Mouse (Mus musculus) ovary, postnatal 14 days (tissue): ENCODE measurements around the gene Zbtb2.
"Not testable (repeated sequence)": the region's sequence is repeated elsewhere in the genome, so short reads cannot be mapped to it uniquely, and the experiment has no call there.

Experiments used
- DNase-seq: peaks from one replicate; pipeline ENCODE4 v3.0.0; 2022; ENCODE audit warnings: low spot score

The Zbtb2 gene

GRCm38 (mm10) chr10:4387701-4388383 lies at the start of gene Zbtb2:
Zbtb2 (minus strand) TSS chr10:4388108.
- DNase-seq: peak; percentile 34

- no peak for DNase-seq
These were observed 47.5 kb upstream of the Zbtb2 start for GRCm38 (mm10) chr10:4435416-4435815.

GRCm38 (mm10) chr10:4433871-4434270 lies 46.0 kb upstream of the Zbtb2 start:
- not testable (repeated sequence) for DNase-seq

GRCm38 (mm10) chr10:4432996-4433755 lies 45.3 kb upstream of the Zbtb2 start:
- DNase-seq: no peak

- DNase-seq: peak; percentile 88
These were observed 44.4 kb upstream of the Zbtb2 start, which contains the start of the genes Rmnd1 and Armt1 for GRCm38 (mm10) chr10:4432123-4432931. Rmnd1 (minus strand) TSS chr10:4432388. Armt1 (plus strand) TSS chr10:4432467.

- no peak for DNase-seq
These were observed 43.8 kb upstream of the Zbtb2 start for GRCm38 (mm10) chr10:4431746-4432122.

GRCm38 (mm10) chr10:4430826-4431225 lies 42.9 kb upstream of the Zbtb2 start:
- no peak for DNase-seq

- no peak for DNase-seq
These were observed 42.5 kb upstream of the Zbtb2 start for GRCm38 (mm10) chr10:4430399-4430798.

GRCm38 (mm10) chr10:4425245-4425644 lies 37.3 kb upstream of the Zbtb2 start:
- no peak for DNase-seq

- DNase-seq: no peak
These were observed 19.3 kb upstream of the Zbtb2 start for GRCm38 (mm10) chr10:4407191-4407590.

GRCm38 (mm10) chr10:4405511-4405910 lies 17.6 kb upstream of the Zbtb2 start:
- no peak for DNase-seq

GRCm38 (mm10) chr10:4404895-4405491 lies 17.1 kb upstream of the Zbtb2 start:
- DNase-seq: peak; percentile 50

- DNase-seq: no peak
These were observed 10.2 kb upstream of the Zbtb2 start for GRCm38 (mm10) chr10:4398058-4398457.

GRCm38 (mm10) chr10:4395321-4395720 lies 7.4 kb upstream of the Zbtb2 start:
- DNase-seq: no peak

- DNase-seq: no peak
These were observed 3.9 kb upstream of the Zbtb2 start for GRCm38 (mm10) chr10:4391851-4392250.

- DNase-seq: no peak
These were observed 3.2 kb upstream of the Zbtb2 start for GRCm38 (mm10) chr10:4391076-4391475.

GRCm38 (mm10) chr10:4390550-4390949 lies 2.6 kb upstream of the Zbtb2 start:
- DNase-seq: no peak

GRCm38 (mm10) chr10:4389461-4390112 lies 1.7 kb upstream of the Zbtb2 start:
- no peak for DNase-seq

- no peak for DNase-seq
These were observed 1.1 kb upstream of the Zbtb2 start for GRCm38 (mm10) chr10:4389036-4389435.

- peak; percentile 16 for DNase-seq
These were observed 457 bp upstream of the Zbtb2 start for GRCm38 (mm10) chr10:4388384-4388745.
